Mouse (Mus musculus): ENCODE results near the gene Hip1. TPM values are rescaled to one million over a fixed set of nuclear protein-coding genes. Genes with fewer than 3 reads are reported as not detected.

Gene Hip1
- total RNA-seq, 2 experiments from 2014 or later: 41.2 to 41.4 TPM

- H3K27ac ChIP-seq: peak overlapping the region; percentile 61
- TF ChIP-seq CTCF (conservative IDR thresholded peaks at IDR 0.05): no peak
- DNase-seq (ENCODE audit: low spot score in 2 of 2): peak in 1 of 2 experiments; percentile 14
- H3K4me3 ChIP-seq: no peak overlapping the region
Measured at GRCm38 (mm10) chr5:135524660-135525560, 20.0 kb downstream of the Hip1 start.

GRCm38 (mm10) chr5:135524087-135524486 lies 20.8 kb downstream of the Hip1 start:
- no peak overlapping the region for H3K4me3 ChIP-seq
- TF ChIP-seq CTCF (conservative IDR thresholded peaks at IDR 0.05): no peak
- H3K27ac ChIP-seq: no peak overlapping the region
- DNase-seq (ENCODE audit: low spot score in 2 of 2): no peak

GRCm38 (mm10) chr5:135522111-135522722 lies 22.7 kb downstream of the Hip1 start:
- DNase-seq (ENCODE audit: low spot score in 2 of 2): no peak
- TF ChIP-seq CTCF (conservative IDR thresholded peaks at IDR 0.05): no peak
- H3K27ac ChIP-seq: no peak overlapping the region
- no peak overlapping the region for H3K4me3 ChIP-seq

GRCm38 (mm10) chr5:135517348-135517883 lies 27.5 kb downstream of the Hip1 start:
- DNase-seq (ENCODE audit: low spot score in 2 of 2): peak in 1 of 2 experiments; percentile 30
- Histone ChIP-seq H3K27ac (no peak overlapping the region), H3K4me3 (no peak overlapping the region)
- TF ChIP-seq CTCF (conservative IDR thresholded peaks at IDR 0.05): no peak

- H3K27ac ChIP-seq: no peak overlapping the region
- DNase-seq (ENCODE audit: low spot score in 2 of 2): no peak
- TF ChIP-seq CTCF (conservative IDR thresholded peaks at IDR 0.05): no peak
- H3K4me3 ChIP-seq: no peak overlapping the region
Measured at GRCm38 (mm10) chr5:135513131-135513530, 31.8 kb downstream of the Hip1 start.

GRCm38 (mm10) chr5:135511105-135511504 lies 33.8 kb downstream of the Hip1 start:
- no peak for DNase-seq (ENCODE audit: low spot score in 2 of 2)
- peak; percentile 42 for TF ChIP-seq CTCF (conservative IDR thresholded peaks at IDR 0.05)
- H3K27ac ChIP-seq: no peak overlapping the region
- no peak overlapping the region for H3K4me3 ChIP-seq

- DNase-seq (ENCODE audit: low spot score in 2 of 2): peak in 1 of 2 experiments; percentile 34
- no peak for TF ChIP-seq CTCF (conservative IDR thresholded peaks at IDR 0.05)
- H3K27ac ChIP-seq: no peak overlapping the region
- H3K4me3 ChIP-seq: no peak overlapping the region
Measured at GRCm38 (mm10) chr5:135508284-135508683, 36.6 kb downstream of the Hip1 start.

GRCm38 (mm10) chr5:135507561-135508273 lies 37.2 kb downstream of the Hip1 start:
- no peak overlapping the region for H3K4me3 ChIP-seq
- DNase-seq (ENCODE audit: low spot score in 2 of 2): no peak
- TF ChIP-seq CTCF (conservative IDR thresholded peaks at IDR 0.05): no peak
- H3K27ac ChIP-seq: no peak overlapping the region

GRCm38 (mm10) chr5:135505442-135505841 lies 39.5 kb downstream of the Hip1 start:
- TF ChIP-seq CTCF (conservative IDR thresholded peaks at IDR 0.05): no peak
- DNase-seq (ENCODE audit: low spot score in 2 of 2): no peak
- no peak overlapping the region for H3K27ac ChIP-seq
- no peak overlapping the region for H3K4me3 ChIP-seq

GRCm38 (mm10) chr5:135502931-135503330 lies 42.0 kb downstream of the Hip1 start:
- TF ChIP-seq CTCF (conservative IDR thresholded peaks at IDR 0.05): no peak
- Histone ChIP-seq H3K27ac (no peak overlapping the region), H3K4me3 (no peak overlapping the region)
- DNase-seq (ENCODE audit: low spot score in 2 of 2): no peak

- H3K27ac ChIP-seq: no peak overlapping the region
- no peak for TF ChIP-seq CTCF (conservative IDR thresholded peaks at IDR 0.05)
- DNase-seq (ENCODE audit: low spot score in 2 of 2): no peak
- no peak overlapping the region for H3K4me3 ChIP-seq
Measured at GRCm38 (mm10) chr5:135502027-135502426, 42.9 kb downstream of the Hip1 start.

- H3K4me3 ChIP-seq: no peak overlapping the region
- TF ChIP-seq CTCF (conservative IDR thresholded peaks at IDR 0.05): no peak
- no peak overlapping the region for H3K27ac ChIP-seq
- no peak for DNase-seq (ENCODE audit: low spot score in 2 of 2)
Measured at GRCm38 (mm10) chr5:135498914-135499313, 46.0 kb downstream of the Hip1 start.
